Mouse (Mus musculus) activated CD4-positive, CD25-positive, alpha-beta regulatory T cell, adult 4 months (primary cell): ENCODE data around the gene Pf4. TPM values are rescaled to one million over a fixed set of nuclear protein-coding genes. Genes with fewer than 3 reads are reported as not detected.
"Not testable (repeated sequence)": the region's sequence is repeated elsewhere in the genome, so short reads cannot be mapped to it uniquely, and the experiment has no call there.

ENCODE experiments used
- ATAC-seq: one replicate; pipeline ENCODE4 v1.8.0; 2017
- polyA plus RNA-seq, 2 experiments: library from polyadenylated mRNA; unstranded; fragments of 100-300 nt; shearing (Covaris generic); gene quantifications; one replicate each; pipeline ENCODE4 v1.2.1; 2017

The Pf4 gene
- polyA plus RNA-seq, 2 experiments from 2014 or later = not detected

- no peak for ATAC-seq
Observed at GRCm38 (mm10) chr5:90788114-90788513, 15.9 kb downstream of the Pf4 start.

- no peak for ATAC-seq
Observed at GRCm38 (mm10) chr5:90789306-90790073, 17.3 kb downstream of the Pf4 start.

GRCm38 (mm10) chr5:90790074-90790502 is 17.9 kb downstream of the Pf4 start:
- ATAC-seq = no peak

- no peak for ATAC-seq
Observed at GRCm38 (mm10) chr5:90794195-90794625, 22.0 kb downstream of the Pf4 start, which contains the start of gene Cxcl15. TSS of gene Cxcl15 (plus strand) at chr5:90794534.

GRCm38 (mm10) chr5:90795392-90795791 is 23.2 kb downstream of the Pf4 start:
- not testable (repeated sequence) for ATAC-seq

GRCm38 (mm10) chr5:90804574-90804973 is 32.3 kb downstream of the Pf4 start:
- ATAC-seq = no peak

- no peak for ATAC-seq
Observed at GRCm38 (mm10) chr5:90806050-90806449, 33.8 kb downstream of the Pf4 start.

GRCm38 (mm10) chr5:90807176-90807950 is 35.1 kb downstream of the Pf4 start:
- no peak for ATAC-seq

- no peak for ATAC-seq
Observed at GRCm38 (mm10) chr5:90819756-90820155, 47.5 kb downstream of the Pf4 start.

Other genes starting within 250 kb of the Pf4 start
- not detected for gene 5830473C10Rik, start 211.3 kb upstream of the Pf4 start, polyA plus RNA-seq
- gene Rassf6, start 131.8 kb upstream of the Pf4 start, polyA plus RNA-seq = 1 to 10 TPM in 1 of 2 experiments, under 1 TPM in 1; 0.91 to 1.1 TPM
- gene Cxcl5, start 13.1 kb upstream of the Pf4 start, polyA plus RNA-seq = not detected
- not detected for gene Ppbp, start 3.9 kb upstream of the Pf4 start, polyA plus RNA-seq
- gene Cxcl3, start 13.7 kb downstream of the Pf4 start, polyA plus RNA-seq = not detected
- gene Cxcl15, start 22.1 kb downstream of the Pf4 start, polyA plus RNA-seq = not detected
- gene Cxcl1, start 118.8 kb downstream of the Pf4 start, polyA plus RNA-seq = not detected
- gene Cxcl2, start 131.4 kb downstream of the Pf4 start, polyA plus RNA-seq = not detected
- 1 to 10 TPM in 1 of 2 experiments, under 1 TPM in 1; 0.43 to 1.9 TPM for gene Mthfd2l, start 158.7 kb downstream of the Pf4 start, polyA plus RNA-seq